Mouse (Mus musculus) frontal cortex, postnatal 14 days (tissue): ENCODE data around the gene Btbd6.

Source experiments
- DNase-seq, 2 experiments: peaks; one replicate each; pipeline ENCODE4 v3.0.0; 2022; ENCODE audit warnings: low spot score in 2 of 2

Btbd6 gene

GRCm38 (mm10) chr12:113004993-113005392 is 28.7 kb downstream of the Btbd6 start:
- DNase-seq = peak in 1 of 2 experiments; percentile 57

- no peak for DNase-seq
Measured at GRCm38 (mm10) chr12:113011702-113012360, 35.5 kb downstream of the Btbd6 start.

- DNase-seq = no peak
Measured at GRCm38 (mm10) chr12:113012443-113012842, 36.2 kb downstream of the Btbd6 start.

GRCm38 (mm10) chr12:113013021-113013491 is 36.8 kb downstream of the Btbd6 start:
- peak; percentile 30 to 50 for DNase-seq

- DNase-seq = peak; percentile 76 to 86
Measured at GRCm38 (mm10) chr12:113013604-113014558, 37.6 kb downstream of the Btbd6 start, which contains the start of gene Pacs2. Pacs2 (plus strand) TSS chr12:113014508.

GRCm38 (mm10) chr12:113014561-113015556 is 38.6 kb downstream of the Btbd6 start:
- peak in 1 of 2 experiments; percentile 23 for DNase-seq

- no peak for DNase-seq
Measured at GRCm38 (mm10) chr12:113015956-113016355, 39.7 kb downstream of the Btbd6 start.

GRCm38 (mm10) chr12:113016976-113017375 is 40.7 kb downstream of the Btbd6 start:
- peak; percentile 57 to 69 for DNase-seq

- no peak for DNase-seq
Measured at GRCm38 (mm10) chr12:113017429-113017984, 41.2 kb downstream of the Btbd6 start.

- no peak for DNase-seq
Measured at GRCm38 (mm10) chr12:113018763-113019162, 42.5 kb downstream of the Btbd6 start.

GRCm38 (mm10) chr12:113021488-113021887 is 45.2 kb downstream of the Btbd6 start:
- DNase-seq = no peak

GRCm38 (mm10) chr12:113023082-113023481 is 46.8 kb downstream of the Btbd6 start:
- no peak for DNase-seq

GRCm38 (mm10) chr12:113026557-113026956 is 50.3 kb downstream of the Btbd6 start:
- DNase-seq = no peak

- DNase-seq = no peak
Measured at GRCm38 (mm10) chr12:113027495-113027894, 51.2 kb downstream of the Btbd6 start.

- no peak for DNase-seq
Measured at GRCm38 (mm10) chr12:113028067-113028466, 51.8 kb downstream of the Btbd6 start.
